22 mouse cellular contexts compared by ENCODE assay signal in the genomic region with DNA sequence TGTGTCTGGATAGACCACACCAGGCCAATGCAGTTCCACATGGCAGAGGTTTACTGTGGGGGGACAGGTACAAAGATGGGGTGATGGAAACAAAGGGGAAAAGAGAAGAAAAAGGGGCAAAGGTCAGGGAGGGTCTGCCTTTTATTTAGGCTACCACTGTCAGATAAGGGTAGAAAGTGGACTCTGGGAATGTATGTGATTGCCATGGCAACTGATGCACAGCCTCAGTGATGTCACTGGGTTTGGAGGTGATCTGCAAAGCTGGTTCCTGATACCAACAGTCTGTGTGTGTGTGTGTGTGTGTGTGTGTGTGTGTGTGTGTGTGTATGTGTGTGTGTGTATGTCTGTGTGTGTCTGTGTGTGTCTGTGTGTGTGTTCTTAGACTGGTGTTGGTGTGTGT.
A peak's percentile ranks its signal among the peaks of the same experiment; 100 is the strongest.
DNase-seq lines count a peak whose midpoint lies in the region; ATAC-seq and TF ChIP-seq lines count a peak whose summit lies in the region.
"Had no signal": no experiment of that assay in that cellular context is flagged by ENCODE, and none has a peak within 500 bp of the region (broad histone marks: within the 10 kb centered on the region; RNA-seq: fewer than 3 reads in every experiment).

No protein-coding gene starts in this region.

- no peak for DNase-seq in gastrocnemius, adult 2 months
- DNase-seq in gastrocnemius, postnatal 4 days (ENCODE audit: low spot score in 2 of 2) = no peak
- no peak for DNase-seq in midbrain, embryonic 10.5 days (ENCODE audit: low spot score)
- no peak for DNase-seq in midbrain, postnatal 0 days (ENCODE audit: low spot score)
- no peak for DNase-seq in limb, embryonic 14.5 days (ENCODE audit: low spot score)
- DNase-seq in layer of hippocampus, adult 2 months (ENCODE audit: low spot score in 2 of 2) = no peak
- DNase-seq in midbrain, embryonic 14.5 days = no peak
- DNase-seq: adrenal gland, adult 2 months; adrenal gland, postnatal 25 days; cerebellum, adult 18-20 months; cerebellum, adult 9-11 months; cerebellum, postnatal 36 days; gastrocnemius, postnatal 36 days; heart, adult 2 months had no signal

- H3K4me3 ChIP-seq in gastrocnemius, adult 2 months = no peak overlapping the region
- no peak overlapping the region for H3K4me3 ChIP-seq in midbrain, embryonic 10.5 days
- H3K4me3 ChIP-seq in midbrain, postnatal 0 days (ENCODE audit: low read depth, low read length) = no peak overlapping the region
- no peak overlapping the region for H3K4me3 ChIP-seq in embryonic facial prominence, embryonic 13.5 days
- no peak overlapping the region for H3K4me3 ChIP-seq in limb, embryonic 14.5 days (replicated peaks; ENCODE audit: low read length)
- no peak overlapping the region for H3K4me3 ChIP-seq in layer of hippocampus, adult 2 months
- H3K4me3 ChIP-seq in midbrain, embryonic 14.5 days (replicated peaks; ENCODE audit: low read depth, low read length) = no peak overlapping the region
- H3K4me3 ChIP-seq: forebrain, embryonic 13.5 days; heart, adult 2 months; heart, embryonic 12.5 days; hindbrain, embryonic 12.5 days had no signal

- TF ChIP-seq POLR2A in limb, embryonic 14.5 days (IDR thresholded peaks at IDR 0.05; ENCODE audit: borderline replicate concordance, extremely low read depth, insufficient read depth, insufficient read length) = no peak

- H3K4me1 ChIP-seq in midbrain, embryonic 10.5 days = peaks cover 28% of the 10 kb centered on the region
- no peaks in the 10 kb centered on the region for H3K4me1 ChIP-seq in midbrain, postnatal 0 days (ENCODE audit: insufficient read depth, low read length)
- H3K4me1 ChIP-seq in embryonic facial prominence, embryonic 13.5 days = peaks cover 33% of the 10 kb centered on the region
- H3K4me1 ChIP-seq in limb, embryonic 14.5 days (ENCODE audit: control insufficient read depth, insufficient read depth, low read length) = peaks cover 26% of the 10 kb centered on the region
- no peaks in the 10 kb centered on the region for H3K4me1 ChIP-seq in midbrain, embryonic 14.5 days (ENCODE audit: control insufficient read depth, insufficient read depth, low read length)
- H3K4me1 ChIP-seq: forebrain, embryonic 13.5 days had no signal

- intact Hi-C loops in gastrocnemius, adult 2 months (cut with DNase I) = no loop called here

- ATAC-seq in midbrain, postnatal 0 days (ENCODE audit: low FRiP score) = no peak
- ATAC-seq in embryonic facial prominence, embryonic 13.5 days (ENCODE audit: insufficient number of reproducible peaks, insufficient read depth, low FRiP score, low TSS enrichment, low read depth) = no peak
- no peak for ATAC-seq in limb, embryonic 14.5 days (ENCODE audit: low FRiP score, low read depth)
- no peak for ATAC-seq in midbrain, embryonic 14.5 days (ENCODE audit: low FRiP score, low TSS enrichment)
- ATAC-seq: forebrain, embryonic 13.5 days; hindbrain, embryonic 16.5 days; inflammation-experienced regulatory T-cells, adult 6 months; intestine, postnatal 0 days had no signal

- H3K9me3 ChIP-seq in midbrain, embryonic 10.5 days (replicated peaks) = no peaks in the 10 kb centered on the region
- no peaks in the 10 kb centered on the region for H3K9me3 ChIP-seq in midbrain, postnatal 0 days (ENCODE audit: low read length)
- H3K9me3 ChIP-seq in embryonic facial prominence, embryonic 13.5 days = no peaks in the 10 kb centered on the region
- H3K9me3 ChIP-seq in limb, embryonic 14.5 days (ENCODE audit: control insufficient read depth, low read length) = no peaks in the 10 kb centered on the region
- H3K9me3 ChIP-seq in midbrain, embryonic 14.5 days (ENCODE audit: control insufficient read depth, low read length) = no peaks in the 10 kb centered on the region
- H3K9me3 ChIP-seq: forebrain, embryonic 13.5 days; heart, embryonic 12.5 days had no signal

- TF ChIP-seq CTCF in gastrocnemius, adult 2 months (IDR thresholded peaks at IDR 0.05) = no peak
- no peak for TF ChIP-seq CTCF in midbrain, postnatal 0 days (IDR thresholded peaks at IDR 0.05)
- TF ChIP-seq CTCF in layer of hippocampus, adult 2 months (conservative IDR thresholded peaks at IDR 0.05) = no peak

- no peak overlapping the region for H3K9ac ChIP-seq in midbrain, postnatal 0 days (replicated peaks; ENCODE audit: low read length, poor library complexity, severe bottlenecking)
- H3K9ac ChIP-seq in embryonic facial prominence, embryonic 13.5 days = no peak overlapping the region
- H3K9ac ChIP-seq in limb, embryonic 14.5 days (ENCODE audit: low read depth, low read length, severe bottlenecking) = no peak overlapping the region
- no peak overlapping the region for H3K9ac ChIP-seq in midbrain, embryonic 14.5 days (replicated peaks; ENCODE audit: low read length)
- H3K9ac ChIP-seq: forebrain, embryonic 13.5 days; heart, embryonic 12.5 days; hindbrain, embryonic 12.5 days had no signal

- no peak overlapping the region for H3K4me2 ChIP-seq in midbrain, postnatal 0 days (ENCODE audit: low read depth, low read length, poor library complexity, severe bottlenecking)
- H3K4me2 ChIP-seq in embryonic facial prominence, embryonic 13.5 days = no peak overlapping the region
- H3K4me2 ChIP-seq in limb, embryonic 14.5 days (replicated peaks; ENCODE audit: low read depth, low read length, severe bottlenecking) = no peak overlapping the region
- H3K4me2 ChIP-seq in midbrain, embryonic 14.5 days (ENCODE audit: low read length) = no peak overlapping the region
- H3K4me2 ChIP-seq: forebrain, embryonic 13.5 days; heart, embryonic 12.5 days; hindbrain, embryonic 12.5 days had no signal

- H3K27ac ChIP-seq in gastrocnemius, adult 2 months = peak overlapping the region; percentile 75
- H3K27ac ChIP-seq in midbrain, embryonic 10.5 days (replicated peaks) = peak overlapping the region; percentile 46; the same call in 1 of the 2 replicates
- no peak overlapping the region for H3K27ac ChIP-seq in midbrain, postnatal 0 days (ENCODE audit: low read depth, low read length)
- H3K27ac ChIP-seq in embryonic facial prominence, embryonic 13.5 days = peak overlapping the region; percentile 89
- 0 out of 2 replicates have a peak overlapping the region, but pooled peaks have one; percentile 40 for H3K27ac ChIP-seq in limb, embryonic 14.5 days (replicated peaks; ENCODE audit: low read depth, low read length)
- H3K27ac ChIP-seq in layer of hippocampus, adult 2 months = no peak overlapping the region
- no peak overlapping the region for H3K27ac ChIP-seq in midbrain, embryonic 14.5 days (replicated peaks; ENCODE audit: low read depth, low read length)
- H3K27ac ChIP-seq: forebrain, embryonic 13.5 days; heart, adult 2 months; hindbrain, embryonic 12.5 days had no signal

- no peaks in the 10 kb centered on the region for H3K27me3 ChIP-seq in midbrain, embryonic 10.5 days (ENCODE audit: low read depth, poor library complexity, severe bottlenecking)
- H3K27me3 ChIP-seq in midbrain, postnatal 0 days (ENCODE audit: insufficient read depth, low read length) = no peaks in the 10 kb centered on the region
- no peaks in the 10 kb centered on the region; the same call in 1 of the 2 replicates for H3K27me3 ChIP-seq in embryonic facial prominence, embryonic 13.5 days
- H3K27me3 ChIP-seq in limb, embryonic 14.5 days (ENCODE audit: control insufficient read depth, insufficient read depth, low read length) = no peaks in the 10 kb centered on the region
- no peaks in the 10 kb centered on the region for H3K27me3 ChIP-seq in midbrain, embryonic 14.5 days (ENCODE audit: control insufficient read depth, insufficient read depth, low read length)
- H3K27me3 ChIP-seq: CH12.LX; forebrain, embryonic 13.5 days; heart, embryonic 12.5 days had no signal

- no peaks in the 10 kb centered on the region for H3K36me3 ChIP-seq in midbrain, embryonic 10.5 days
- no peaks in the 10 kb centered on the region for H3K36me3 ChIP-seq in midbrain, postnatal 0 days (ENCODE audit: insufficient read depth, low read length)
- no peaks in the 10 kb centered on the region for H3K36me3 ChIP-seq in embryonic facial prominence, embryonic 13.5 days
- no peaks in the 10 kb centered on the region for H3K36me3 ChIP-seq in limb, embryonic 14.5 days (ENCODE audit: control insufficient read depth, insufficient read depth, low read length)
- H3K36me3 ChIP-seq in midbrain, embryonic 14.5 days (ENCODE audit: control insufficient read depth, insufficient read depth, low read length) = no peaks in the 10 kb centered on the region
- H3K36me3 ChIP-seq: heart, embryonic 12.5 days; hindbrain, embryonic 12.5 days had no signal

Comparison
In these comparisons a context has a peak if more than half of its experiments do, and no peak if none do; other contexts are left out.
1. H3K27ac ChIP-seq: peak in gastrocnemius, adult 2 months (single experiment), midbrain, embryonic 10.5 days (single experiment), embryonic facial prominence, embryonic 13.5 days (single experiment) and limb, embryonic 14.5 days (single experiment); none in midbrain, postnatal 0 days (single experiment), layer of hippocampus, adult 2 months (single experiment) and midbrain, embryonic 14.5 days (single experiment).